Mouse (Mus musculus) frontal cortex, adult 2 months (tissue): ENCODE measurements around the gene Ptprb. TPM values are rescaled to one million over a fixed set of nuclear protein-coding genes. Genes with fewer than 3 reads are reported as not detected.

ENCODE experiments used
- DNase-seq, 2 experiments: peaks; one replicate each; pipeline ENCODE4 v3.0.0; 2022; ENCODE audit warnings: low spot score in 1 of 2; ENCODE audit errors: extremely low spot score in 1 of 2
- polyA plus RNA-seq: library from polyadenylated mRNA; depleted of rRNA; stranded (reverse); fragments of >200 nt; gene quantifications from 2 replicates; pipeline ENCODE4 v1.2.3, GENCODE M21; 2012

Ptprb gene
- polyA plus RNA-seq, 1 experiment: 10.9 TPM

- peak; percentile 80 to 83 for DNase-seq
Measured at GRCm38 (mm10) chr10:116291153-116291755, 15.9 kb downstream of the Ptprb start.

DNA sequence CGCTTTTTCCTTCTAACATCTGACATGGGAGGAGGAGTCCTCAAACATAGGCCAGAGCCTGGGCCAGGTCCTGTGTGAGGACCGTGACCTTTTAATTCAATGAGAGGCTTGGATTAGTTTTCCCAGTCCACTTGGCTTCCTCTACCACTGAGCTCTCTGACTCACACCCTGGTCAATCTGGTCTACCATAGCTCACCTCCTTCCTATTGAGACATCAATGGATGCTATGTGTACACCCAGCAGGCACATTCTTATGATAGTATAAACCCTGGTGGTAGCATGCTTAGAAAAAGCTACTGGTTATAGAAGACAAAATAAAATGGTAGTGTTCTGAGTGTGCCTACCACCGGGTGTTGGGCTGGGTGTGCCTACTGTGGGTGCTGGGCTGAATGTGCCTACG is 21.1 kb downstream of the Ptprb start:
- DNase-seq: no peak

- no peak for DNase-seq
Measured at GRCm38 (mm10) chr10:116297854-116298253, 22.5 kb downstream of the Ptprb start.

DNA sequence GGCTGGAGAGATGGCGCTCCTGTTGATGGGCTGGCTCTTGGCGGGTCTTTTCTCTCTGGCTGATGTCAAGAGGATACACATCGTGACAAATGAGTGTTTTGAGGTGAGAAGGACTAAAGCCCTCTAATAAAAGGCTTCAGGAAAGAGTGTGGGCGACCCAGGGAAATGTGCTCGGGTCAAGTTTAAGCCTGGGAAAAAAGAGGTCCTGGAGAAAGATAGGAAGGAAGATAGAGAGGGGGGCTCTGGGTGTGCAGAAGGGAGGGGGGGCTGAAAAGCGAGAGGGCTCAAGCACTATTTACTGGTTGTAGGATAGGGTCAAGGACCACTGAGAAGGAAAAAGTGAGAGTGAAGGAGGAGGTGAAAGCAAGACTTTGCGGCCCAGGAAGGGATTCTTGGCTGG is 25.5 kb downstream of the Ptprb start:
- DNase-seq: no peak

- no peak for DNase-seq
Measured at GRCm38 (mm10) chr10:116301258-116301657, 25.9 kb downstream of the Ptprb start.

GRCm38 (mm10) chr10:116304355-116304754 is 29.0 kb downstream of the Ptprb start:
- no peak for DNase-seq

DNA sequence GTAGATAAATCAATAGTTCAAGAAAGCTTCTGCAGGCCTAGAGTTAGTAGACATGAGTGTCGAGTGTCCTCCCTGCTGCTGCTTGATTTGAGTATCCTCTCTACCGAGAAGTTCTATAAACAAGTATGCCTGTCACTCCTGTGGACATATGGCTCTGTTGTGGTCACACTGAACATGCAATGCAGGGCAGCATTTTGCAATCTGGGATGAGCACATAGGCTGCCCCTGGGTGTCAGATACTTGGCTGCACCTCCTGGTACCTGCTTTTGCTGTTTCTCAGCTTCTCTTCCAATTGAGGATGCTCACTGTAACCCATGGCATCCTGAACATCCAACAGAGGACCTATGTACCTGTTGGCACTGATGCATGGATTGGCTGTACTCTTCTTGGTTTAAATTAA is 34.1 kb downstream of the Ptprb start:
- DNase-seq: no peak

- no peak for DNase-seq
Measured at GRCm38 (mm10) chr10:116310516-116311210, 35.3 kb downstream of the Ptprb start.

DNA sequence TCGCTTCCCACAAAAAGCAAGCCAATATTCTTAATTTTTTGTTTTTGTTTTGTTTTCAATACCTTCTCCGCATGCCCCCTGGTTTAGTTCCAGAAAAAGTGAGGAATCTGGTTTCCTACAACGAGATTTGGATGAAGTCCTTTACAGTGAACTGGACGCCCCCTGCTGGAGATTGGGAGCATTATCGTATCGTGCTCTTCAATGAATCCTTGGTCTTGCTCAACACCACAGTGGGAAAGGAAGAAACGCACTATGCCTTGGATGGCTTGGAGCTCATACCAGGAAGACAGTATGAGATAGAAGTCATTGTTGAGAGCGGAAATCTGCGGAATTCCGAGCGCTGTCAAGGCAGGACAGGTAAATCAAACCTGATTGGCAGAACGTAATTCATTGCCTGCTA is 43.9 kb downstream of the Ptprb start:
- peak; percentile 56 to 94 for DNase-seq

- no peak for DNase-seq
Measured at GRCm38 (mm10) chr10:116329086-116329485, 53.8 kb downstream of the Ptprb start.

GRCm38 (mm10) chr10:116330458-116330857 is 55.1 kb downstream of the Ptprb start:
- DNase-seq: peak; percentile 41 to 93

DNA sequence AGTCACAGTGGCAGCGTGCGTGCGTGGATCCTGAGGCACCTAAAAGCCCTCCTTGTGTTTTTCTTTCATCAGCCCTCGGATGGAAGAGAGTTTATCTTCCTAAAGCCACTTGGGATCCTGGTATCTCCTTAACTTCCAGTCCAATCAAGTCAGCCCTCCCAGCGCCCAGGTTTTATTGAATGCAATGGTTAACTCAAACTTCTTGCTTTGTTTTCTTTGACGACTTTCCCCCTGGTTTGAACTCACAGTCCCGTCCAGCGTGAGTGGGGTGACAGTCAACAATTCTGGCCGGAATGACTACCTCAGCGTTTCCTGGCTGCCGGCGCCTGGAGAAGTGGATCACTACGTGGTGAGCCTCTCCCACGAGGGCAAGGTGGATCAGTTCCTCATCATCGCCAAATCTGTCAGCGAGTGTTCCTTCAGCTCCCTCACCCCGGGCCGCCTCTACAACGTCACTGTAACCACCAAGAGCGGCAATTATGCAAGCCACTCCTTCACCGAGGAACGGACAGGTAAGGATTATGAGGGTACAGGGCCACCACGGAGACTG is 55.7 kb downstream of the Ptprb start:
- DNase-seq: no peak

DNA sequence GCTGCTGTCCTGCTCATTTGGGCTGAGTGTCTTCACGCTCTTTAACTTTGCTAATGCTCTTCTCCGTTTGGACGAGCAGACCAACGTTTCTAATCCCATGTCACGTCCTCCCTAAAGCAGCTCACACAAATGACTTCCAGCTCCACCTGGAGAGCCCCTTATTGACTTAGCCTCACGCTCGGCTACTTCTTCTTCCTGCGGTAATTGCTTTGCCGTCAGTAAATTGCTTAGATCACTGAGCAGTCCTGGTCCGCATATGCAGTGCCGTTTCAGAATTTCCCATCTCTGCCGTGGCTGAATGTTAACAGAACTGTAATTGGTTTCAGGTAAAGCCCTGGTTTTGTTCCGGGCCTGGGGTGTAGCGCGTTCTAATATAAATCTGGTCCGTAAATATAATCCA is 58.3 kb downstream of the Ptprb start:
- DNase-seq: no peak

GRCm38 (mm10) chr10:116334120-116334519 is 58.8 kb downstream of the Ptprb start:
- DNase-seq: no peak

GRCm38 (mm10) chr10:116335328-116335727 is 60.0 kb downstream of the Ptprb start:
- peak in 1 of 2 experiments; percentile 41 for DNase-seq

DNA sequence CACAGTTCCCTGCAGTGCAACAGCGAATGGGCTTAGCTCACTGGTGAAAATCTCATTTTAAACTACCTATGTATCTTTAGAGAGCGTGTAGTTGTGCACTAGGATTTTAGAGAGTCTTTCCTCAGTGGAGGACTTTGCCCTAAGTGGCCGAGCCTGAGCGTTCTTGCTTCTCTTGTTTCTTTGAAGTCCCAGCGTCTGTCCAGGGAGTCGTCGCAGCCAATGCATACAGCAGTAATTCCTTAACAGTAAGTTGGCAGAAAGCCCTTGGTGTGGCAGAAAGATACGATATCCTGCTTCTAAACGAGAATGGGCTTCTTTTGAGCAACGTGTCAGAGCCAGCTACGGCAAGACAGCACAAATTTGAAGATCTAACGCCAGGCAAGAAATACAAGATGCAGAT is 65.9 kb downstream of the Ptprb start:
- no peak for DNase-seq

DNA sequence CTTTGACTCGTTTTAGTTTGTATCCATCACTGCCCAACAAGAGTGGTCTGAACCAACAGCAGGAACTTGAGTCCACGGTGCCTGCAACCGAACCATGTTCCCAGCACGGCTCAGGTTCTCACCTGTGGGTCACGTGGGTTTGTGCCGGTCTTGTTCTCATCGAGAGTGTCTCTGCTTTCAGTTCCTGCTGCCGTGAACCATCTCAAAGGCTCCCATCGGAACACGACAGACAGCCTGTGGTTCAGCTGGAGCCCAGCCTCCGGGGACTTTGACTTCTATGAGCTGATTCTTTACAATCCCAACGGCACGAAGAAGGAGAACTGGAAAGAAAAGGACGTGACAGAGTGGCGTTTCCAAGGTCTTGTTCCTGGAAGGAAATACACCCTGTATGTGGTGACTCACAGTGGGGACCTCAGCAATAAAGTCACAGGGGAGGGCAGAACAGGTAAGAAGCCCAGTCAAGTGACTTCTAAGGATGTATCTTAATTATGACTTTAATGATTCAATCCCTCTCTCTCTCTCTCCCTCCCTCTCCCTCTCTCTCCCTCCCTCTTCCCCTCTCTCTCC is 71.4 kb downstream of the Ptprb start:
- no peak for DNase-seq

DNA sequence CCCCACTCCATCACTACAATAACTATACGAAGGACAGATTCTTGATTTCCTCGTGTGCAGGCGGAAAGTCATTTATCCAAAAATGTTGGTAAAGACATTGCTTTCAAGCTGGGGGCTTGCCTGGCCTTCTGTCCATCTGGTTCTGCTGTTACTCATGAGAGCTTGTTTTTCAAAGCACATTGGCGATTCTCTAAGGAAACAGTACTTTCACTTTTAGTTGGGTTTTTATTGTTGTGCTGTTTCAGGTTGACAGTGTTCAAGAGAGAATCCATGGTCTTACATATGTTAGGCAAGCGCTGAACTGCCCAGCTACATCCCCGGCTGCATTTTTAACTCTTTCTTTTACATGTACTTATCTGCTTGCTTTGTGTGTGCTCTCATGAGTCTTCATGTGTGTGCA is 73.7 kb downstream of the Ptprb start:
- no peak for DNase-seq

DNA sequence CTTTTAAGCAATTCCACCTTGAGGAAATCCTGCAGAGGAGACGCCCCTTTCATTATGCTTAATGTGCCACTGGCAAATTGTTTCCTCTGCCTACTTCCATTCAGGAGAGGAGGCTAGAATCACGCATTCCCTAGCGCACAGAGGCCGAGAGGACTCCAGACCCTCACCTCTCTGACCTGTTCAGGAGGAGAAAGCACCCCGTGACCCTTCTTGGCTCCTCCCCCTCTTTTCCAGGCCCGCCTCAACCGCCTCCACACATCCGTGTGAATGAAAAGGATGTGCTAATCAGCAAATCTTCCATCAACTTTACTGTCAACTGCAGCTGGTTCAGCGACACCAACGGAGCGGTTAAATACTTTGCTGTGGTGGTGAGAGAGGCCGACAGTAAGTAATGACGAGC is 75.2 kb downstream of the Ptprb start:
- no peak for DNase-seq

- DNase-seq: no peak
Measured at GRCm38 (mm10) chr10:116354372-116354771, 79.0 kb downstream of the Ptprb start.

GRCm38 (mm10) chr10:116362181-116362580 is 86.9 kb downstream of the Ptprb start:
- DNase-seq: peak; percentile 20 to 66

DNA sequence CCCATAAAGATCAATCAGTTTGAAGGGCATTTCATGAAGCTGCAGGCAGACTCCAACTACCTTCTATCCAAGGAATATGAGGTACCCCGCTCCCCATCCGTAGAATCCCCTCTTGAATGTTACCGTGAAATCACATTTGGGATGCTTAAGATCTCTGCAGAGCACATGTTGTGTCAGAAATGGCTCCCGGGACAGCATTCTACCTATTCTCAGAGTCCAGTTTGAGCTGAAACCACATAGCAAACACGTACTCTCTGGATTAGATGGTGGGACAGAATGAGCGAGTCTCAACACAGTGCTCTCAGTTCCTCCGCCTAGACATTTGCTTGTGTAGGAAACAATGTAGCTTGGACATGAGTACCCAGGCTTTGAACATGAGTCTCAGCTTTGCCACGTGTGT is 87.3 kb downstream of the Ptprb start:
- no peak for DNase-seq
